Mouse (Mus musculus): ENCODE measurements around the gene Lrch1.

DNA sequence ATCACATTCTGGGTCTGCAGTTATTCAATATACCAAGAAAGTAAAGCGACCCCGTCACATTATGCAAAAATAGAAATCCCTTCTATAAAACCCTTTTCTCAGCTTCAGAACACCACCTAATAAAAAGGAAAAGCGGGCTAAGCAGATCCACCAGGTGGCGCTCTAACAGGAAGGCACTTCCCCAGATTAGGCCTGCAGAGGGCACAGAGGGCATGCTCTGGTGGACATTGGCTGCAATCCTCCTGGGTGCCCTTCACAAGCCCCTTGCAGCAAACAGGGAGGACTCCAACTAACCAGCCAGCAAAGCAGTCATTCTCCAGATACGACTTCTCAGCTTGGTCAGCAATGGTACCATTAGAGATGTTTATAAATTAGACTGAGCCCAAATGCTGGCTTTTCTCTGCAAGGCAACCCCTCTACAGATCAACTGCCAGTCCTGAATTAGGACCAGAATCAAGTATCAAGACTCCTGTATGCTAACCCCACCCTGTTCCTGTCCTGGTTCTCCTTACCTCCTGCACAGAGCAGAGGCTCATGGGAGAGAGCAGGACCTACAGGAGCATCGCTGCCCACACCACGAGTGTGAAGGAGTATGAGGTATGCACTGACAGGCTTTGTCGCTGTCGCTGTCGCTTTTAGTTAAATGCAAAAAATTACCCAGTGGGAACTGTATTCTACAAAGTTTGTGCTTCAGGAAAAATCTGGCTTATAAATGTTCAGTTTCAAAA, 183.3 kb downstream of the Lrch1 start:
- TF ChIP-seq POLR2A (IDR thresholded peaks at IDR 0.05; ENCODE audit: insufficient read depth, low read depth, low read length): no peak
- TF ChIP-seq CTCF (IDR thresholded peaks at IDR 0.05; ENCODE audit: insufficient read depth, low read depth, low read length): peak; percentile 83
